Mouse (Mus musculus) myocyte (in vitro differentiated cells): ENCODE data around the gene Rabgap1l. TPM values are rescaled to one million over a fixed set of nuclear protein-coding genes. Genes with fewer than 3 reads are reported as not detected.

ENCODE experiments used
- H3K27me3 ChIP-seq: one replicate; pipeline ENCODE4 v1.6.1; 2011; ENCODE audit not compliant: control insufficient read depth, insufficient read depth, insufficient read length
- H3K36me3 ChIP-seq: one replicate; pipeline ENCODE4 v1.6.1; 2011; ENCODE audit not compliant: control insufficient read depth, insufficient read depth
- H3K4me2 ChIP-seq: one replicate; pipeline ENCODE4 v1.6.1; 2011; ENCODE audit warnings: low read depth, control low read depth
- H3K4me3 ChIP-seq: one replicate; pipeline ENCODE4 v1.5.1; 2011; ENCODE audit warnings: mild to moderate bottlenecking, control low read depth, moderate library complexity
- H3K79me2 ChIP-seq: one replicate; pipeline ENCODE4 v1.6.1; 2011; ENCODE audit not compliant: control insufficient read depth, insufficient read depth
- H3ac ChIP-seq: one replicate; pipeline ENCODE4 v1.6.1; 2011; ENCODE audit not compliant: control insufficient read depth, insufficient read length
- CEBPB ChIP-seq: IDR thresholded peaks from 2 replicates; pipeline ENCODE4 v1.6.1; 2011; ENCODE audit warnings: mild to moderate bottlenecking, moderate library complexity; ENCODE audit not compliant: poor library complexity, insufficient read depth, severe bottlenecking
- E2F4 ChIP-seq: IDR thresholded peaks from one replicate; pipeline ENCODE4 v1.6.1; 2011; ENCODE audit warnings: mild to moderate bottlenecking, control low read depth, moderate library complexity; ENCODE audit not compliant: insufficient read depth
- MAX ChIP-seq: IDR thresholded peaks from one replicate; pipeline ENCODE4 v1.6.1; 2011; ENCODE audit warnings: low read depth, mild to moderate bottlenecking, control low read depth
- MYOD1 ChIP-seq, 3 experiments: IDR thresholded peaks; one replicate each; pipeline ENCODE4 v1.6.1; 2011; ENCODE audit warnings: control low read depth in 2 of 3, low read depth in 2 of 3, mild to moderate bottlenecking in 2 of 3, moderate library complexity in 1 of 3; ENCODE audit not compliant: insufficient read length in 2 of 3, control insufficient read depth in 1 of 3
- MYOG ChIP-seq, 3 experiments: IDR thresholded peaks; one replicate each; pipeline ENCODE4 v1.6.1; 2011; ENCODE audit warnings: control low read depth in 2 of 3, low read depth in 2 of 3, mild to moderate bottlenecking in 2 of 3; ENCODE audit not compliant: insufficient read length in 2 of 3, control insufficient read depth in 1 of 3, insufficient read depth in 1 of 3
- POLR2A ChIP-seq: IDR thresholded peaks from one replicate; pipeline ENCODE4 v1.6.1; 2011; ENCODE audit warnings: low read depth, mild to moderate bottlenecking, control low read depth, moderate library complexity; ENCODE audit not compliant: insufficient read length
- POLR2AphosphoS2 ChIP-seq: IDR thresholded peaks from one replicate; pipeline ENCODE4 v1.6.1; 2011; ENCODE audit warnings: low read depth, control low read depth; ENCODE audit not compliant: insufficient read length
- REST ChIP-seq: IDR thresholded peaks from one replicate; pipeline ENCODE4 v1.6.1; 2011; ENCODE audit warnings: mild to moderate bottlenecking, control low read depth, moderate library complexity; ENCODE audit not compliant: insufficient read depth, insufficient read length
- SRF ChIP-seq: IDR thresholded peaks from one replicate; pipeline ENCODE4 v1.6.1; 2011; ENCODE audit warnings: low read depth; ENCODE audit not compliant: control insufficient read depth, insufficient read length
- TCF12 ChIP-seq: IDR thresholded peaks from one replicate; pipeline ENCODE4 v1.6.1; 2011; ENCODE audit warnings: mild to moderate bottlenecking, control low read depth; ENCODE audit not compliant: poor library complexity, insufficient read depth, severe bottlenecking
- TCF3 ChIP-seq: IDR thresholded peaks from one replicate; pipeline ENCODE4 v1.6.1; 2011; ENCODE audit warnings: low read depth, control low read depth; ENCODE audit not compliant: insufficient read length
- USF1 ChIP-seq: IDR thresholded peaks from one replicate; pipeline ENCODE4 v1.6.1; 2011; ENCODE audit warnings: low read depth, mild to moderate bottlenecking, control low read depth, moderate library complexity
- polyA plus RNA-seq: library from polyadenylated mRNA; unstranded; fragments of >200 nt; fragmentation: generic; extraction: Trizol; gene quantifications from one replicate; pipeline ENCODE4 v1.2.1, GENCODE M21; 2012; ENCODE audit warnings: missing spikeins

The Rabgap1l gene
- polyA plus RNA-seq, 1 experiment: 6.3 TPM

- H3K27me3 ChIP-seq: no peaks in the 10 kb centered on the region
- H3K36me3 ChIP-seq: no peaks in the 10 kb centered on the region
Observed at GRCm38 (mm10) chr1:160576124-160576523, 216.9 kb downstream of the Rabgap1l start.

GRCm38 (mm10) chr1:160574039-160574438 lies 219.0 kb downstream of the Rabgap1l start:
- peak in 2 of 3 experiments; percentile 15 to 65 for TF ChIP-seq MYOD1 (IDR thresholded peaks at IDR 0.05; ENCODE audit: control insufficient read depth in 1 of 3, insufficient read length in 2 of 3, low read depth in 2 of 3)
- peak in 2 of 3 experiments; percentile 7 to 68 for TF ChIP-seq MYOG (IDR thresholded peaks at IDR 0.05; ENCODE audit: control insufficient read depth in 1 of 3, insufficient read depth in 1 of 3, insufficient read length in 2 of 3, low read depth in 2 of 3)
- no peak for TF ChIP-seq TCF12
- no peak overlapping the region for H3ac ChIP-seq
- no peak overlapping the region for H3K4me3 ChIP-seq
- H3K36me3 ChIP-seq: no peaks in the 10 kb centered on the region
- no peaks in the 10 kb centered on the region for H3K27me3 ChIP-seq
- no peak overlapping the region for H3K4me2 ChIP-seq
- H3K79me2 ChIP-seq: no peaks in the 10 kb centered on the region

More at GRCm38 (mm10) chr1:160576124-160576523, 216.9 kb downstream of the Rabgap1l start:
- no peak overlapping the region for H3K4me3 ChIP-seq
- H3ac ChIP-seq: no peak overlapping the region
- no peak overlapping the region for H3K4me2 ChIP-seq
- TF ChIP-seq MYOG (IDR thresholded peaks at IDR 0.05; ENCODE audit: control insufficient read depth in 1 of 3, insufficient read depth in 1 of 3, insufficient read length in 2 of 3, low read depth in 2 of 3) (no peak), USF1 (no peak)
- no peaks in the 10 kb centered on the region for H3K79me2 ChIP-seq

- Histone ChIP-seq H3K79me2 (no peaks in the 10 kb centered on the region), H3K36me3 (no peaks in the 10 kb centered on the region), H3K4me3 (no peak overlapping the region), H3K27me3 (no peaks in the 10 kb centered on the region), H3K4me2 (no peak overlapping the region), H3ac (no peak overlapping the region)
- no peak for TF ChIP-seq POLR2A
- no peak for TF ChIP-seq E2F4
- no peak for TF ChIP-seq MYOG (IDR thresholded peaks at IDR 0.05; ENCODE audit: control insufficient read depth in 1 of 3, insufficient read depth in 1 of 3, insufficient read length in 2 of 3, low read depth in 2 of 3)
Observed at GRCm38 (mm10) chr1:160566458-160566857, 226.6 kb downstream of the Rabgap1l start.

- no peak overlapping the region for H3K4me3 ChIP-seq
- no peaks in the 10 kb centered on the region for H3K79me2 ChIP-seq
- TF ChIP-seq REST (no peak), SRF (no peak), POLR2A (no peak), MAX (no peak), POLR2AphosphoS2 (no peak), E2F4 (no peak), TCF12 (no peak), MYOG (IDR thresholded peaks at IDR 0.05; ENCODE audit: control insufficient read depth in 1 of 3, insufficient read depth in 1 of 3, insufficient read length in 2 of 3, low read depth in 2 of 3) (no peak), CEBPB (no peak), MYOD1 (IDR thresholded peaks at IDR 0.05; ENCODE audit: control insufficient read depth in 1 of 3, insufficient read length in 2 of 3, low read depth in 2 of 3) (no peak), TCF3 (no peak), USF1 (no peak)
Observed at GRCm38 (mm10) chr1:160561381-160561780, 231.6 kb downstream of the Rabgap1l start.

GRCm38 (mm10) chr1:160550636-160551035 lies 242.4 kb downstream of the Rabgap1l start:
- Histone ChIP-seq H3K27me3 (no peaks in the 10 kb centered on the region), H3ac (no peak overlapping the region), H3K4me2 (no peak overlapping the region), H3K4me3 (no peak overlapping the region), H3K36me3 (no peaks in the 10 kb centered on the region), H3K79me2 (no peaks in the 10 kb centered on the region)
- TF ChIP-seq POLR2AphosphoS2 (no peak), E2F4 (no peak), MYOG (IDR thresholded peaks at IDR 0.05; ENCODE audit: control insufficient read depth in 1 of 3, insufficient read depth in 1 of 3, insufficient read length in 2 of 3, low read depth in 2 of 3) (no peak), USF1 (no peak), POLR2A (no peak), TCF12 (no peak), MYOD1 (IDR thresholded peaks at IDR 0.05; ENCODE audit: control insufficient read depth in 1 of 3, insufficient read length in 2 of 3, low read depth in 2 of 3) (no peak)

More at GRCm38 (mm10) chr1:160561381-160561780, 231.6 kb downstream of the Rabgap1l start:
- no peaks in the 10 kb centered on the region for H3K36me3 ChIP-seq
- H3ac ChIP-seq: no peak overlapping the region
- no peak overlapping the region for H3K4me2 ChIP-seq
- H3K27me3 ChIP-seq: no peaks in the 10 kb centered on the region
